Mouse (Mus musculus) MEL (cell line): ENCODE results near the gene Igsf9b. TPM values are rescaled to one million over a fixed set of nuclear protein-coding genes. Genes with fewer than 3 reads are reported as not detected.

Experiments
- DNase-seq: peaks from one replicate; pipeline ENCODE4 v3.0.0; 2011; ENCODE audit warnings: low read depth, low spot score
- H3K27ac ChIP-seq: 2 replicates; pipeline ENCODE4 v1.5.1; 2012; ENCODE audit warnings: low read depth, mild to moderate bottlenecking, control low read depth, low read length, moderate library complexity; ENCODE audit not compliant: control insufficient read depth
- H3K27me3 ChIP-seq, 2 experiments: fragments of 150-350 bp in 1 of 2; sonication (generic) in 1 of 2; 2 replicates each; pipeline ENCODE4 v1.6.1; 2012; ENCODE audit warnings: low read length in 2 of 2, mild to moderate bottlenecking in 2 of 2, improper control_type of control experiment in 1 of 2, moderate library complexity in 1 of 2; ENCODE audit not compliant: insufficient read depth in 2 of 2, control insufficient read depth in 1 of 2
- H3K36me3 ChIP-seq, 2 experiments: 2 replicates each; pipeline ENCODE4 v1.6.1; 2012 to 2014; ENCODE audit warnings: low read length in 2 of 2, improper control_type of control experiment in 1 of 2, inconsistent platforms in 1 of 2, mild to moderate bottlenecking in 1 of 2; ENCODE audit not compliant: insufficient read depth in 2 of 2, control insufficient read depth in 1 of 2
- H3K4me1 ChIP-seq, 2 experiments: fragments of 150-350 bp in 1 of 2; sonication (generic) in 1 of 2; 2 replicates each; pipeline ENCODE4 v1.6.1; 2012; ENCODE audit warnings: low read length in 2 of 2, improper control_type of control experiment in 1 of 2, mild to moderate bottlenecking in 1 of 2; ENCODE audit not compliant: insufficient read depth in 2 of 2, control insufficient read depth in 1 of 2
- H3K4me3 ChIP-seq, 2 experiments: fragments of 150-350 bp in 1 of 2; sonication (generic) in 1 of 2; 2 replicates each; pipeline ENCODE4 v1.5.1; 2012; ENCODE audit warnings: low read depth in 2 of 2, low read length in 2 of 2, mild to moderate bottlenecking in 2 of 2, moderate library complexity in 2 of 2, control low read depth in 1 of 2, improper control_type of control experiment in 1 of 2; ENCODE audit not compliant: control insufficient read depth in 1 of 2, insufficient read depth in 1 of 2
- H3K79me2 ChIP-seq: 2 replicates; pipeline ENCODE4 v1.6.1; 2012; ENCODE audit warnings: mild to moderate bottlenecking, low read length, moderate library complexity; ENCODE audit not compliant: control insufficient read depth, poor library complexity, insufficient read depth
- H3K9ac ChIP-seq: 2 replicates; pipeline ENCODE4 v1.6.1; 2012; ENCODE audit warnings: low read depth, mild to moderate bottlenecking, control low read depth, low read length, moderate library complexity; ENCODE audit not compliant: control insufficient read depth, poor library complexity, severe bottlenecking
- H3K9me3 ChIP-seq: fragments of 150-350 bp; sonication (generic); replicated peaks from 2 replicates; pipeline ENCODE4 v1.6.1; 2012; ENCODE audit warnings: mild to moderate bottlenecking, low read length, improper control_type of control experiment, moderate library complexity; ENCODE audit not compliant: insufficient read depth
- CHD1 ChIP-seq: IDR thresholded peaks from 2 replicates; pipeline ENCODE4 v1.6.1; 2012; ENCODE audit warnings: low read depth, mild to moderate bottlenecking, inconsistent platforms, low read length, improper control_type of control experiment
- CHD2 ChIP-seq: IDR thresholded peaks from 2 replicates; pipeline ENCODE4 v1.6.1; 2011; ENCODE audit warnings: low read length, improper control_type of control experiment
- CTCF ChIP-seq, 3 experiments: IDR thresholded peaks in 2 of 3; conservative IDR thresholded peaks in 1 of 3; 2 replicates each; pipeline ENCODE4 v1.5.1; 2011 to 2012; ENCODE audit warnings: low read length in 3 of 3, low read depth in 2 of 3, mild to moderate bottlenecking in 2 of 3, improper control_type of control experiment in 1 of 3, inconsistent platforms in 1 of 3, mixed read lengths in 1 of 3, moderate library complexity in 1 of 3; ENCODE audit not compliant: control insufficient read depth in 1 of 3, insufficient read depth in 1 of 3, poor library complexity in 1 of 3, severe bottlenecking in 1 of 3
- EP300 ChIP-seq, 2 experiments: IDR thresholded peaks; 2 replicates each; pipeline ENCODE4 v1.6.1; 2011; ENCODE audit warnings: improper control_type of control experiment in 2 of 2, low read length in 2 of 2, low read depth in 1 of 2, mild to moderate bottlenecking in 1 of 2
- HCFC1 ChIP-seq: IDR thresholded peaks from 2 replicates; pipeline ENCODE4 v1.6.1; 2012; ENCODE audit warnings: low read depth, mild to moderate bottlenecking, inconsistent platforms, low read length, improper control_type of control experiment, moderate library complexity
- JUND ChIP-seq: IDR thresholded peaks from 2 replicates; pipeline ENCODE4 v1.6.1; 2011; ENCODE audit warnings: low read depth, mild to moderate bottlenecking, improper control_type of control experiment, low read length
- MAX ChIP-seq: IDR thresholded peaks from 2 replicates; pipeline ENCODE4 v1.6.1; 2011; ENCODE audit warnings: low read length, improper control_type of control experiment
- MAZ ChIP-seq: IDR thresholded peaks from 2 replicates; pipeline ENCODE4 v1.6.1; 2012; ENCODE audit warnings: low read depth, mild to moderate bottlenecking, inconsistent platforms, low read length, improper control_type of control experiment
- MXI1 ChIP-seq: IDR thresholded peaks from 2 replicates; pipeline ENCODE4 v1.6.1; 2011; ENCODE audit warnings: mild to moderate bottlenecking, low read depth, low read length, improper control_type of control experiment
- MYB ChIP-seq: IDR thresholded peaks from 2 replicates; pipeline ENCODE4 v1.6.1; 2011; ENCODE audit warnings: mild to moderate bottlenecking, low read depth, low read length, improper control_type of control experiment
- MYC ChIP-seq: IDR thresholded peaks from 2 replicates; pipeline ENCODE4 v1.6.1; 2011; ENCODE audit warnings: low read depth, mild to moderate bottlenecking, low read length, improper control_type of control experiment, moderate library complexity
- RAD21 ChIP-seq: IDR thresholded peaks from 2 replicates; pipeline ENCODE4 v1.6.1; 2011; ENCODE audit warnings: mild to moderate bottlenecking, low read depth, low read length, improper control_type of control experiment
- RCOR1 ChIP-seq: IDR thresholded peaks from 2 replicates; pipeline ENCODE4 v1.6.1; 2012; ENCODE audit warnings: low read depth, mild to moderate bottlenecking, inconsistent platforms, low read length, improper control_type of control experiment
- SMC3 ChIP-seq: IDR thresholded peaks from 2 replicates; pipeline ENCODE4 v1.6.1; 2011; ENCODE audit warnings: low read depth, low read length, improper control_type of control experiment
- TAL1 ChIP-seq: IDR thresholded peaks from 2 replicates; pipeline ENCODE4 v1.6.1; 2012; ENCODE audit warnings: mild to moderate bottlenecking, inconsistent platforms, low read length, moderate library complexity, mixed read lengths
- TCF12 ChIP-seq: IDR thresholded peaks from 2 replicates; pipeline ENCODE4 v1.6.1; 2014; ENCODE audit warnings: low read depth, mild to moderate bottlenecking, inconsistent platforms, low read length, improper control_type of control experiment, moderate library complexity
- UBTF ChIP-seq: IDR thresholded peaks from 2 replicates; pipeline ENCODE4 v1.6.1; 2012; ENCODE audit warnings: low read depth, mild to moderate bottlenecking, inconsistent platforms, low read length, improper control_type of control experiment, moderate library complexity, borderline replicate concordance; ENCODE audit not compliant: insufficient read depth
- USF1 ChIP-seq: IDR thresholded peaks from 2 replicates; pipeline ENCODE4 v1.6.1; 2014; ENCODE audit warnings: low read depth, mild to moderate bottlenecking, inconsistent platforms, low read length, improper control_type of control experiment, moderate library complexity
- USF2 ChIP-seq, 2 experiments: IDR thresholded peaks; 2 replicates each; pipeline ENCODE4 v1.6.1; 2011 to 2012; ENCODE audit warnings: improper control_type of control experiment in 2 of 2, low read length in 2 of 2, borderline replicate concordance in 1 of 2, inconsistent platforms in 1 of 2, low read depth in 1 of 2, mild to moderate bottlenecking in 1 of 2; ENCODE audit not compliant: insufficient read depth in 1 of 2
- ZKSCAN1 ChIP-seq: IDR thresholded peaks from 2 replicates; pipeline ENCODE4 v1.6.1; 2012; ENCODE audit warnings: low read depth, mild to moderate bottlenecking, inconsistent platforms, low read length, improper control_type of control experiment, moderate library complexity
- ZMIZ1 ChIP-seq: IDR thresholded peaks from 2 replicates; pipeline ENCODE4 v1.6.1; 2012; ENCODE audit warnings: low read depth, mild to moderate bottlenecking, inconsistent platforms, low read length, improper control_type of control experiment, moderate library complexity
- polyA plus RNA-seq, 2 experiments: library from polyadenylated mRNA; stranded (reverse) in 1 of 2; unstranded in 1 of 2; fragments of >175 nt in 1 of 2; fragments of >200 nt in 1 of 2; gene quantifications; 2 replicates each; pipeline versions ENCODE4 v1.2.1 to v1.2.4; 2012; ENCODE audit warnings: low replicate concordance in 2 of 2, low read depth in 1 of 2; ENCODE audit not compliant: insufficient read length in 2 of 2, insufficient read depth in 1 of 2, missing spikeins in 1 of 2
- total RNA-seq: library from RNA; depleted of rRNA; stranded (reverse); fragments of 300-350 nt; gene quantifications from 2 replicates; pipeline ENCODE4 v1.2.3, GENCODE M21; 2012

Igsf9b gene
- total and polyA plus RNA-seq, 3 experiments = not detected

DNA sequence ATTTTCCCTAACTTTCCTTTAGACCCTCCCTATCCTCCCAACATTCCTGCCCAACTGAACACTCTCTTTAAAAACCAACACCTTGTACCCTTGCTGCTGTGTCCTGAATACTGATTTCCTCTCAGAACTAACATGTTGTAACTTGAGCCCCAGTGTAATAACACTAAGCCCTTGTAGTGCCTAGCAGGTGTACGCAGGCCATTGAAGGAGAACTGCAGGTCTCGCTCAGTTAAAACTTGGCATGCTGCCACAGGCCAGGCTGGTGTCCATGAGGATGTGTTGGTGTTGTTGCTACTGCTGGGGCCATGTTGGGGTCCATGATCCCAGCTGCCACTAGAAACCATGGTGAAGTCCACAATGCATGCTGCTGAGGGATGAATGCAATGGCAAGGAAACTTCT is 70.1 kb downstream of the Igsf9b start:
- Histone ChIP-seq H3K4me1 (no peaks in the 10 kb centered on the region), H3K9me3 (no peaks in the 10 kb centered on the region), H3K27me3 (no peaks in the 10 kb centered on the region), H3K9ac (no peak overlapping the region), H3K36me3 (no peaks in the 10 kb centered on the region), H3K27ac (no peak overlapping the region), H3K79me2 (no peaks in the 10 kb centered on the region), H3K4me3 (no peak overlapping the region)
- TF ChIP-seq MYC = no peak
- no peak for TF ChIP-seq MYB
- TF ChIP-seq RCOR1 = no peak
- TF ChIP-seq JUND = no peak
- no peak for TF ChIP-seq RAD21
- TF ChIP-seq MAX = no peak
- TF ChIP-seq SMC3 = no peak
- no peak for TF ChIP-seq USF2 (IDR thresholded peaks at IDR 0.05; ENCODE audit: borderline replicate concordance in 1 of 2, insufficient read depth in 1 of 2, low read depth in 1 of 2, low read length in 2 of 2)
- TF ChIP-seq CTCF (IDR thresholded peaks at IDR 0.05 in 2 of 3, conservative IDR thresholded peaks at IDR 0.05 in 1 of 3; ENCODE audit: control insufficient read depth in 1 of 3, insufficient read depth in 1 of 3, low read depth in 2 of 3, low read length in 3 of 3, poor library complexity in 1 of 3, severe bottlenecking in 1 of 3) = no peak
- TF ChIP-seq MAZ = no peak
- no peak for DNase-seq

DNA sequence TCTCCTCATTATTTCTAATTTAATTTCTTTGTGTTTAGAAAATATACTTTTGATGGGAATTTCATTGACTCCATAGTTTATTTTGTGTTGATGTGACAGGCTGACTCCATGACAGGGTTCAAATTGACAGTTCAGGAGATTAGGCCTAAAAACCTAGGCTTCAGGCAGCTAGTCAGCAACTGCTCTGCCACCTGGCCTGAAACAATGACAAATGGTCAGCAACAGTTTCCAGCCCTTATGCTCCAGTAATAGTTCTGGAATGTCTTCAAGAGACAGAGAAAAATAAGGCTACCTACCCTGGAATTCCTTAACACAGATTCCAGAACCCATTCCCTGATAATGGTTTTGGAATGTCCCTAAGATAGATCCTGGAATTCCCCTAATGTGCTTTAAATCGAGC is 76.7 kb downstream of the Igsf9b start:
- H3K36me3 ChIP-seq = no peaks in the 10 kb centered on the region
- no peak overlapping the region for H3K4me3 ChIP-seq
- H3K9me3 ChIP-seq = no peaks in the 10 kb centered on the region
- H3K27me3 ChIP-seq = no peaks in the 10 kb centered on the region
- no peaks in the 10 kb centered on the region for H3K4me1 ChIP-seq
- H3K27ac ChIP-seq = no peak overlapping the region
- no peaks in the 10 kb centered on the region for H3K79me2 ChIP-seq
- no peak overlapping the region for H3K9ac ChIP-seq
- no peak for DNase-seq
- TF ChIP-seq ZMIZ1 (no peak), HCFC1 (no peak), TAL1 (no peak), USF1 (no peak), MAZ (no peak), UBTF (no peak), TCF12 (no peak), CHD1 (no peak), EP300 (IDR thresholded peaks at IDR 0.05; ENCODE audit: low read depth in 1 of 2, low read length in 2 of 2) (no peak), CHD2 (no peak), MXI1 (no peak), ZKSCAN1 (no peak), USF2 (IDR thresholded peaks at IDR 0.05; ENCODE audit: borderline replicate concordance in 1 of 2, insufficient read depth in 1 of 2, low read depth in 1 of 2, low read length in 2 of 2) (no peak), MYC (no peak)
